Comparison of ENCODE assay signal across 11 mouse cellular contexts in the genomic region with DNA sequence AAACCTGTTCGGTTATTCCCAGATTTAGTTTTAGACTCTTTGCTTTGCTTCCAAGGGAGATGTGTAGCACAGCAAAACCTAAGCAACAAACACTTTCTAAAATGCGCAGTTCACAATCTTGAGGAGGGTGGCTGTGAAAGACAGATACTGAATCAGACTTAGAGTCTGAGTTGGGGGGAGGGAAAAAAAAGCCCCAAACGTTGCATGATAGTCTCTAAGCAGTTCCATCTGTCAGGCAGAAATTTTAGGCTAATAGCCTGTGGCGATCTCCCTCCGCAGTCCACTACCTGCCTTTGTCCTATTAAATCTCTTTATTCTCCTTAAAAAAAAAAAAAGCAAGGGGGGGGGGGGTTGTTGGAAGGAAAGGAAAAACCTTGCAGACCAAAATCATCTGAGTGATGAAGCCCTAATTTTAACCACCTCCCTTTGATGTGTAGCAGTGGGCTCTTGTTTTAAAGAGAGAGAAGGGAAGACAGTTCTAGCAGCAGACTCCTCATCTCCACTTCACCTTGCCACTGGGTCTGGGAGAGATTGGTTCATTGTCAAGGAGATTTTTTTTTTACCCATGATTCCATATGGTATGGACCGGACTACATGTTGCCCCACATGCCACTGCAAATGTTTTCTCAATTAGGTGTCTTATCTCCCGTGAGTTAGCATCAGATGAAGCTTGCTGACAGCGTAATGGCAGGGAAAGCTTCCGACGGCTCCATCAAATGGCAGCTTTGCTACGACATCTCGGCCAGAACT.
DNase-seq lines count a peak whose midpoint lies in the region; ATAC-seq and TF ChIP-seq lines count a peak whose summit lies in the region.
"Had no signal": no experiment of that assay in that cellular context is flagged by ENCODE, and none has a peak within 500 bp of the region (broad histone marks: within the 10 kb centered on the region; RNA-seq: fewer than 3 reads in every experiment).

No protein-coding gene starts in this region.

- peak; percentile 63 to 77 for DNase-seq in cerebellum, postnatal 14 days
- no peak for DNase-seq in cerebellum, adult 9-11 months
- DNase-seq in brain, embryonic 14.5 days (ENCODE audit: low read depth), result peak; percentile 95
- DNase-seq in forebrain, embryonic 14.5 days (ENCODE audit: low spot score), result peak; percentile 91
- no peak for DNase-seq in lung, postnatal 4 days
- DNase-seq in adrenal gland, adult 8-10 months, result no peak
- no peak for DNase-seq in left cerebral cortex, adult 18-20 months (ENCODE audit: low spot score in 2 of 2)
- DNase-seq: adrenal gland, postnatal 25 days had no signal

- no peak for TF ChIP-seq CTCF in brain, embryonic 14.5 days (IDR thresholded peaks at IDR 0.05; ENCODE audit: borderline replicate concordance, extremely low read depth, insufficient read depth, insufficient read length)

- peak overlapping the region; percentile 37 for H3K4me3 ChIP-seq in forebrain, embryonic 14.5 days (ENCODE audit: low read depth, low read length)
- H3K4me3 ChIP-seq in limb, embryonic 13.5 days, result no peak overlapping the region
- H3K4me3 ChIP-seq: liver, embryonic 15.5 days; megakaryocyte, embryonic 14.5 days had no signal

- peak overlapping the region; percentile 56 for H3K4me2 ChIP-seq in forebrain, embryonic 14.5 days (ENCODE audit: low read length)
- peak overlapping the region; percentile 41 for H3K4me2 ChIP-seq in limb, embryonic 13.5 days (replicated peaks)
- H3K4me2 ChIP-seq: liver, embryonic 15.5 days had no signal

- H3K9ac ChIP-seq in forebrain, embryonic 14.5 days (ENCODE audit: low read length), result peak overlapping the region; percentile 80
- no peak overlapping the region for H3K9ac ChIP-seq in limb, embryonic 13.5 days
- H3K9ac ChIP-seq: liver, embryonic 15.5 days had no signal

- H3K9me3 ChIP-seq in forebrain, embryonic 14.5 days (replicated peaks; ENCODE audit: control insufficient read depth, low read length), result no peaks in the 10 kb centered on the region
- no peaks in the 10 kb centered on the region for H3K9me3 ChIP-seq in limb, embryonic 13.5 days
- H3K9me3 ChIP-seq: liver, embryonic 15.5 days; megakaryocyte, embryonic 14.5 days had no signal

- TF ChIP-seq POLR2A in brain, embryonic 14.5 days (IDR thresholded peaks at IDR 0.05; ENCODE audit: borderline replicate concordance, extremely low read depth, insufficient read depth, insufficient read length, poor library complexity, severe bottlenecking), result no peak

- no peaks in the 10 kb centered on the region for H3K27me3 ChIP-seq in forebrain, embryonic 14.5 days (replicated peaks; ENCODE audit: control insufficient read depth, insufficient read depth, low read length)
- H3K27me3 ChIP-seq in limb, embryonic 13.5 days, result peaks cover 13% of the 10 kb centered on the region
- H3K27me3 ChIP-seq: liver, embryonic 15.5 days; megakaryocyte, embryonic 14.5 days had no signal

- H3K4me1 ChIP-seq in forebrain, embryonic 14.5 days (ENCODE audit: control insufficient read depth, insufficient read depth, low read length), result peaks cover 32% of the 10 kb centered on the region
- H3K4me1 ChIP-seq in limb, embryonic 13.5 days, result peaks cover 52% of the 10 kb centered on the region
- H3K4me1 ChIP-seq: liver, embryonic 15.5 days; megakaryocyte, embryonic 14.5 days had no signal

- no peaks in the 10 kb centered on the region for H3K36me3 ChIP-seq in forebrain, embryonic 14.5 days (ENCODE audit: control insufficient read depth, insufficient read depth, low read length)
- no peaks in the 10 kb centered on the region for H3K36me3 ChIP-seq in limb, embryonic 13.5 days
- H3K36me3 ChIP-seq: liver, embryonic 15.5 days had no signal

- peak overlapping the region; percentile 96 for H3K27ac ChIP-seq in forebrain, embryonic 14.5 days (ENCODE audit: low read depth, low read length)
- no peak overlapping the region for H3K27ac ChIP-seq in limb, embryonic 13.5 days
- H3K27ac ChIP-seq: liver, embryonic 15.5 days had no signal

- WGBS in forebrain, embryonic 14.5 days, result 17% methylated on average over 12 of the region's 12 CpGs
- 22% methylated on average over 12 of the region's 12 CpGs for WGBS in limb, embryonic 13.5 days

- ATAC-seq in forebrain, embryonic 14.5 days, result peak; percentile 70
- no peak for ATAC-seq in limb, embryonic 13.5 days (ENCODE audit: low FRiP score, low read depth)

Comparison
In these comparisons a context has a peak if more than half of its experiments do, and no peak if none do; other contexts are left out.
1. DNase-seq: peak in cerebellum, postnatal 14 days (2 of 2), brain, embryonic 14.5 days (single experiment) and forebrain, embryonic 14.5 days (single experiment); none in cerebellum, adult 9-11 months (single experiment), lung, postnatal 4 days (0 of 2), adrenal gland, adult 8-10 months (single experiment) and left cerebral cortex, adult 18-20 months (0 of 2).